Mouse (Mus musculus) CH12.LX (cell line): ENCODE results near the gene Slc35f6. TPM values are rescaled to one million over a fixed set of nuclear protein-coding genes. Genes with fewer than 3 reads are reported as not detected.

Experiments
- DNase-seq: peaks from one replicate; pipeline ENCODE4 v3.0.0-alpha.2; 2013; ENCODE audit errors: extremely low read depth
- H3K27ac ChIP-seq: 2 replicates; pipeline ENCODE4 v1.5.1; 2012; ENCODE audit warnings: low read depth, mild to moderate bottlenecking, control low read depth, moderate library complexity; ENCODE audit not compliant: insufficient read depth
- H3K27me3 ChIP-seq: replicated peaks from 2 replicates; pipeline ENCODE3; 2012; ENCODE audit warnings: inconsistent platforms
- H3K36me3 ChIP-seq, 2 experiments: replicated peaks in 1 of 2; 2 replicates each; pipeline versions ENCODE3 to v1.6.1; 2012; ENCODE audit warnings: inconsistent platforms in 1 of 2, low read length in 1 of 2, mild to moderate bottlenecking in 1 of 2, mixed read lengths in 1 of 2, moderate library complexity in 1 of 2; ENCODE audit not compliant: control insufficient read depth in 1 of 2, insufficient read depth in 1 of 2
- H3K4me1 ChIP-seq, 2 experiments: 2 replicates each; pipeline ENCODE4 v1.6.1; 2012; ENCODE audit warnings: inconsistent platforms in 1 of 2, moderate library complexity in 1 of 2; ENCODE audit not compliant: insufficient read depth in 2 of 2, control insufficient read depth in 1 of 2
- H3K4me2 ChIP-seq: 2 replicates; pipeline ENCODE4 v1.6.1; 2012; ENCODE audit warnings: low read depth, mild to moderate bottlenecking, control low read depth; ENCODE audit not compliant: poor library complexity, insufficient read depth, severe bottlenecking
- H3K4me3 ChIP-seq, 3 experiments: fragments of 150-350 bp in 1 of 3; sonication (generic) in 1 of 3; replicated peaks in 1 of 3; 2 replicates each; pipeline versions ENCODE3 to v1.5.1; 2011 to 2012; ENCODE audit warnings: low read depth in 2 of 3, low read length in 2 of 3, mild to moderate bottlenecking in 2 of 3, moderate library complexity in 2 of 3, control low read depth in 1 of 3, improper control_type of control experiment in 1 of 3, inconsistent platforms in 1 of 3, mixed read lengths in 1 of 3; ENCODE audit not compliant: poor library complexity in 1 of 3
- H3K79me2 ChIP-seq: replicated peaks from 2 replicates; pipeline ENCODE4 v1.6.1; 2012; ENCODE audit warnings: mild to moderate bottlenecking, moderate library complexity; ENCODE audit not compliant: control insufficient read depth, poor library complexity, insufficient read depth, severe bottlenecking; ENCODE audit errors: extremely low read depth
- H3K9ac ChIP-seq: 2 replicates; pipeline ENCODE4 v1.6.1; 2012; ENCODE audit warnings: low read depth, mild to moderate bottlenecking, control low read depth, moderate library complexity; ENCODE audit not compliant: insufficient read depth
- H3K9me3 ChIP-seq: replicated peaks from 2 replicates; pipeline ENCODE3; 2012; ENCODE audit warnings: low read length, inconsistent platforms, mixed read lengths
- CHD1 ChIP-seq: IDR thresholded peaks from 2 replicates; pipeline ENCODE4 v1.6.1; 2012; ENCODE audit warnings: low read depth, low read length, improper control_type of control experiment, inconsistent platforms
- EP300 ChIP-seq: IDR thresholded peaks from 2 replicates; pipeline ENCODE4 v1.6.1; 2011; ENCODE audit warnings: low read length, improper control_type of control experiment
- ETS1 ChIP-seq: conservative IDR thresholded peaks from 2 replicates; pipeline ENCODE4 v1.6.1; 2012; ENCODE audit warnings: low read depth, mild to moderate bottlenecking, inconsistent platforms, low read length, improper control_type of control experiment, moderate library complexity
- IRF4 ChIP-seq: IDR thresholded peaks from 2 replicates; pipeline ENCODE4 v1.6.1; 2014; ENCODE audit warnings: low read depth, mild to moderate bottlenecking, inconsistent platforms, low read length, improper control_type of control experiment
- JUND ChIP-seq: conservative IDR thresholded peaks from 2 replicates; pipeline ENCODE4 v1.6.1; 2011; ENCODE audit warnings: low read depth, low read length, improper control_type of control experiment
- MAZ ChIP-seq: IDR thresholded peaks from 2 replicates; pipeline ENCODE4 v1.6.1; 2012; ENCODE audit warnings: low read depth, mild to moderate bottlenecking, inconsistent platforms, low read length, improper control_type of control experiment, moderate library complexity
- PAX5 ChIP-seq: IDR thresholded peaks from 2 replicates; pipeline ENCODE4 v1.6.1; 2012; ENCODE audit warnings: low read length, inconsistent platforms, mixed read lengths
- POLR2A ChIP-seq: IDR thresholded peaks from 2 replicates; pipeline ENCODE4 v1.6.1; 2011; ENCODE audit warnings: low read depth, mild to moderate bottlenecking, improper control_type of control experiment, low read length
- POLR2AphosphoS2 ChIP-seq: IDR thresholded peaks from 2 replicates; pipeline ENCODE4 v1.6.1; 2011; ENCODE audit warnings: low read depth, low read length, improper control_type of control experiment
- SIN3A ChIP-seq: IDR thresholded peaks from 2 replicates; pipeline ENCODE4 v1.6.1; 2012; ENCODE audit warnings: low read length, improper control_type of control experiment, inconsistent platforms
- TBP ChIP-seq: conservative IDR thresholded peaks from 2 replicates; pipeline ENCODE4 v1.6.1; 2011; ENCODE audit warnings: low read depth, low read length, improper control_type of control experiment
- TCF12 ChIP-seq: IDR thresholded peaks from 2 replicates; pipeline ENCODE4 v1.6.1; 2014; ENCODE audit warnings: low read depth, mild to moderate bottlenecking, inconsistent platforms, low read length, improper control_type of control experiment
- USF1 ChIP-seq: IDR thresholded peaks from 2 replicates; pipeline ENCODE4 v1.6.1; 2014; ENCODE audit warnings: low read depth, mild to moderate bottlenecking, inconsistent platforms, low read length, improper control_type of control experiment
- USF2 ChIP-seq: conservative IDR thresholded peaks from 2 replicates; pipeline ENCODE4 v1.6.1; 2011; ENCODE audit warnings: low read depth, low read length, improper control_type of control experiment
- ZC3H11A ChIP-seq: IDR thresholded peaks from 2 replicates; pipeline ENCODE4 v1.6.1; 2012; ENCODE audit warnings: low read depth, mild to moderate bottlenecking, inconsistent platforms, low read length, improper control_type of control experiment
- ZMIZ1 ChIP-seq: IDR thresholded peaks from 2 replicates; pipeline ENCODE4 v1.6.1; 2012; ENCODE audit warnings: low read depth, mild to moderate bottlenecking, inconsistent platforms, low read length, improper control_type of control experiment
- dilution Hi-C: fragments of 300-500 bp; cut with MboI; formaldehyde crosslinking; loops from 2 replicates; pipeline ENCODE4 v1.14.3; 2020; ENCODE audit warnings: low sequenced_read_pairs; ENCODE audit not compliant: extremely low pct_unique_long_range_greater_than_20kb, extremely low pct_ligation_motif_present
- in situ Hi-C: fragments of 300-500 bp; cut with MboI; formaldehyde crosslinking; loops from 3 replicates; pipeline ENCODE4 v1.14.3; 2019; ENCODE audit warnings: low sequenced_read_pairs, low pct_ligation_motif_present, low pct_unique_long_range_greater_than_20kb, mixed read lengths
- polyA plus RNA-seq: library from polyadenylated mRNA; unstranded; fragments of >175 nt; gene quantifications from 2 replicates; pipeline ENCODE4 v1.2.1, GENCODE M21; 2012; ENCODE audit warnings: low read depth; ENCODE audit not compliant: insufficient read length
- total RNA-seq, 2 experiments: library from RNA; depleted of rRNA; stranded (reverse); fragments of 300-350 nt in 1 of 2; fragments of >200 nt in 1 of 2; gene quantifications; 2 replicates each; pipeline ENCODE4 v1.2.3; 2012 to 2014

Gene Slc35f6
- total and polyA plus RNA-seq, 3 experiments = 8.9 to 9.5 (median 9.0) TPM

DNA sequence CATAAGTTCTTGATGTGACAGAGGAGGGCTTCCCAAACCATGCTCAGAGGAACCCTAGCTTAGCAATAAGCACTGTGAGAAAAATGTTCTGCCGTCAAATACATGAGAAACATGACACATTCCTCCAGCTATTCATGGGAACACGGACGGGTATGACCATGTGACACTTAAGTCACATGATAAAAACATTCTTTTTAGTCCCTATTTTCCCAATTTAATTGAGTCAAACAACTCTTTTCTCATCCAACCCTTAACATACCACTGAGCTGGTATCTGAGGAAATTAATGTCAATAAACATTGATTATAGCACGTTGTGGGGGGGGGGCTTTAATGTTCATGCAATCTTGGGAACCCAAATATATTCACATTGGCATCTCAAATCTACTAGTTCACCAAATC is 31.9 kb upstream of the Slc35f6 start:
- H3K79me2 ChIP-seq = no peaks in the 10 kb centered on the region
- H3K36me3 ChIP-seq = no peaks in the 10 kb centered on the region
- in situ Hi-C loops (no loop called here), dilution Hi-C loops (no loop called here)
- no peak overlapping the region for H3K4me3 ChIP-seq
- no peak for DNase-seq
- H3K27ac ChIP-seq = no peak overlapping the region
- TF ChIP-seq TBP (no peak), CHD1 (no peak), POLR2AphosphoS2 (no peak), ZMIZ1 (no peak), POLR2A (no peak)
- no peak overlapping the region for H3K9ac ChIP-seq
- peaks cover 19 to 61% of the 10 kb centered on the region in 2 experiments for H3K4me1 ChIP-seq
- H3K9me3 ChIP-seq = no peaks in the 10 kb centered on the region
- no peak overlapping the region for H3K4me2 ChIP-seq
- H3K27me3 ChIP-seq = no peaks in the 10 kb centered on the region

GRCm38 (mm10) chr5:30616644-30617043 is 31.1 kb upstream of the Slc35f6 start:
- dilution Hi-C loops = no loop called here

GRCm38 (mm10) chr5:30617357-30617756 is 30.4 kb upstream of the Slc35f6 start:
- Histone ChIP-seq H3K4me3 (no peak overlapping the region), H3K9me3 (peaks cover 3% of the 10 kb centered on the region), H3K27me3 (no peaks in the 10 kb centered on the region), H3K27ac (no peak overlapping the region), H3K4me1 (peaks cover 19 to 51% of the 10 kb centered on the region in 2 experiments), H3K79me2 (no peaks in the 10 kb centered on the region)
- in situ Hi-C loops = no loop called here
- no peak for DNase-seq
- TF ChIP-seq PAX5 = no peak
- TF ChIP-seq USF1 = no peak
- no peak for TF ChIP-seq ETS1
- no peak for TF ChIP-seq EP300
- TF ChIP-seq TCF12 = no peak
- no peak for TF ChIP-seq JUND
- TF ChIP-seq USF2 = no peak
- TF ChIP-seq, all 38 proteins: peak for 0
- dilution Hi-C loops = no loop called here
- Histone ChIP-seq H3K36me3 (no peaks in the 10 kb centered on the region), H3K9ac (no peak overlapping the region), H3K4me2 (no peak overlapping the region)

More at GRCm38 (mm10) chr5:30616644-30617043, 31.1 kb upstream of the Slc35f6 start:
- H3K4me1 ChIP-seq = peaks cover 19 to 54% of the 10 kb centered on the region in 2 experiments
- H3K9me3 ChIP-seq = no peaks in the 10 kb centered on the region
- H3K27me3 ChIP-seq = no peaks in the 10 kb centered on the region
- no peaks in the 10 kb centered on the region for H3K79me2 ChIP-seq
- H3K9ac ChIP-seq = no peak overlapping the region
- no peak for DNase-seq
- H3K4me2 ChIP-seq = no peak overlapping the region
- no peak overlapping the region for H3K4me3 ChIP-seq
- in situ Hi-C loops = no loop called here
- H3K36me3 ChIP-seq = no peaks in the 10 kb centered on the region
- H3K27ac ChIP-seq = no peak overlapping the region
- TF ChIP-seq SIN3A (no peak), POLR2A (no peak), ZC3H11A (no peak), IRF4 (no peak), MAZ (no peak)
